Mouse (Mus musculus): ENCODE measurements around the gene Pde6d. TPM values are rescaled to one million over a fixed set of nuclear protein-coding genes. Genes with fewer than 3 reads are reported as not detected.

Pde6d gene
- polyA plus RNA-seq, 1 experiment: 76.3 TPM

- no peak for TF ChIP-seq GATA1 (IDR thresholded peaks at IDR 0.05; ENCODE audit: low read length)
Measured at GRCm38 (mm10) chr1:86522286-86522871, 60.0 kb downstream of the Pde6d start.

- no peak for TF ChIP-seq GATA1 (IDR thresholded peaks at IDR 0.05; ENCODE audit: low read length)
Measured at GRCm38 (mm10) chr1:86520361-86520760, 62.1 kb downstream of the Pde6d start.

- TF ChIP-seq GATA1 (IDR thresholded peaks at IDR 0.05; ENCODE audit: low read length): no peak
Measured at GRCm38 (mm10) chr1:86517076-86517475, 65.4 kb downstream of the Pde6d start.

GRCm38 (mm10) chr1:86515715-86516410 is 66.6 kb downstream of the Pde6d start:
- TF ChIP-seq GATA1 (IDR thresholded peaks at IDR 0.05; ENCODE audit: low read length): no peak

GRCm38 (mm10) chr1:86512154-86512720 is 70.2 kb downstream of the Pde6d start:
- TF ChIP-seq GATA1 (IDR thresholded peaks at IDR 0.05; ENCODE audit: low read length): no peak

GRCm38 (mm10) chr1:86510676-86511441 is 71.6 kb downstream of the Pde6d start:
- TF ChIP-seq GATA1 (IDR thresholded peaks at IDR 0.05; ENCODE audit: low read length): no peak

- TF ChIP-seq GATA1 (IDR thresholded peaks at IDR 0.05; ENCODE audit: low read length): no peak
Measured at GRCm38 (mm10) chr1:86510266-86510665, 72.2 kb downstream of the Pde6d start.

GRCm38 (mm10) chr1:86509410-86509809 is 73.0 kb downstream of the Pde6d start:
- TF ChIP-seq GATA1 (IDR thresholded peaks at IDR 0.05; ENCODE audit: low read length): no peak

GRCm38 (mm10) chr1:86507866-86508265 is 74.6 kb downstream of the Pde6d start:
- no peak for TF ChIP-seq GATA1 (IDR thresholded peaks at IDR 0.05; ENCODE audit: low read length)

- TF ChIP-seq GATA1 (IDR thresholded peaks at IDR 0.05; ENCODE audit: low read length): no peak
Measured at GRCm38 (mm10) chr1:86506420-86506819, 76.0 kb downstream of the Pde6d start.

GRCm38 (mm10) chr1:86505461-86505860 is 77.0 kb downstream of the Pde6d start:
- no peak for TF ChIP-seq GATA1 (IDR thresholded peaks at IDR 0.05; ENCODE audit: low read length)

GRCm38 (mm10) chr1:86504697-86505421 is 77.6 kb downstream of the Pde6d start:
- TF ChIP-seq GATA1 (IDR thresholded peaks at IDR 0.05; ENCODE audit: low read length): no peak

- TF ChIP-seq GATA1 (IDR thresholded peaks at IDR 0.05; ENCODE audit: low read length): no peak
Measured at GRCm38 (mm10) chr1:86503906-86504696, 78.3 kb downstream of the Pde6d start.

- TF ChIP-seq GATA1 (IDR thresholded peaks at IDR 0.05; ENCODE audit: low read length): no peak
Measured at GRCm38 (mm10) chr1:86503165-86503747, 79.2 kb downstream of the Pde6d start.

Measured in G1E-ER4 (cell line).